Comparison of ENCODE assay signal across 9 mouse cellular contexts in genomic region chr1:120119389-120119788, GRCm38 (mm10). TPM values are rescaled to one million over a fixed set of nuclear protein-coding genes. Genes with fewer than 3 reads are reported as not detected.
DNase-seq lines count a peak whose midpoint lies in the region; ATAC-seq and TF ChIP-seq lines count a peak whose summit lies in the region.
"Had no signal": no experiment of that assay in that cellular context is flagged by ENCODE, and none has a peak within 500 bp of the region (broad histone marks: within the 10 kb centered on the region; RNA-seq: fewer than 3 reads in every experiment).

No protein-coding gene starts in this region.

- 81% methylated on average over 4 of the region's 4 CpGs for WGBS in embryonic facial prominence, embryonic 15.5 days
- WGBS in intestine, embryonic 14.5 days: 90% methylated on average over 4 of the region's 4 CpGs
- 79% methylated on average over 4 of the region's 4 CpGs for WGBS in neural tube, embryonic 13.5 days

- DNase-seq in left cerebral cortex, adult 2 months (ENCODE audit: extremely low spot score in 1 of 2, low spot score in 2 of 2): no peak
- no peak for DNase-seq in left cerebral cortex, postnatal 25 days (ENCODE audit: low spot score in 2 of 2)
- DNase-seq in intestine, embryonic 14.5 days (ENCODE audit: low spot score): no peak
- no peak for DNase-seq in frontal cortex, postnatal 25 days (ENCODE audit: low spot score in 2 of 2)
- DNase-seq in frontal cortex, postnatal 14 days (ENCODE audit: low spot score in 2 of 2): no peak
- no peak for DNase-seq in thymus, postnatal 25 days
- DNase-seq: kidney, postnatal 14 days had no signal

- peak overlapping the region; percentile 88 for H3K4me3 ChIP-seq in left cerebral cortex, adult 2 months
- peak overlapping the region; percentile 58 for H3K4me3 ChIP-seq in embryonic facial prominence, embryonic 15.5 days (replicated peaks)
- peak overlapping the region; percentile 50; the same call in 1 of the 2 replicates for H3K4me3 ChIP-seq in intestine, embryonic 14.5 days (ENCODE audit: low read depth, low read length)
- peak overlapping the region; percentile 70 for H3K4me3 ChIP-seq in neural tube, embryonic 13.5 days

- no peaks in the 10 kb centered on the region for H3K27me3 ChIP-seq in embryonic facial prominence, embryonic 15.5 days
- H3K27me3 ChIP-seq in intestine, embryonic 14.5 days (replicated peaks; ENCODE audit: control insufficient read depth, insufficient read depth, low read length): no peaks in the 10 kb centered on the region
- no peaks in the 10 kb centered on the region for H3K27me3 ChIP-seq in neural tube, embryonic 13.5 days

- TF ChIP-seq CTCF in left cerebral cortex, adult 2 months (IDR thresholded peaks at IDR 0.05): no peak

- peaks cover 32% of the 10 kb centered on the region for H3K4me1 ChIP-seq in embryonic facial prominence, embryonic 15.5 days
- peaks cover 4% of the 10 kb centered on the region; the same call in 1 of the 2 replicates for H3K4me1 ChIP-seq in intestine, embryonic 14.5 days (replicated peaks; ENCODE audit: control insufficient read depth, insufficient read depth, low read length)
- peaks cover 63% of the 10 kb centered on the region for H3K4me1 ChIP-seq in neural tube, embryonic 13.5 days (replicated peaks)

- peaks cover 21% of the 10 kb centered on the region for H3K36me3 ChIP-seq in embryonic facial prominence, embryonic 15.5 days
- peaks cover 32% of the 10 kb centered on the region for H3K36me3 ChIP-seq in intestine, embryonic 14.5 days (ENCODE audit: control insufficient read depth, insufficient read depth, low read length)
- peaks cover 15% of the 10 kb centered on the region for H3K36me3 ChIP-seq in neural tube, embryonic 13.5 days

- intact Hi-C loops in left cerebral cortex, adult 2 months (cut with DNase I): no loop called here
- intact Hi-C loops in left cerebral cortex, postnatal 25 days (cut with DNase I): no loop called here

- no peak overlapping the region for H3K9ac ChIP-seq in embryonic facial prominence, embryonic 15.5 days
- no peak overlapping the region for H3K9ac ChIP-seq in intestine, embryonic 14.5 days (ENCODE audit: low read length)
- H3K9ac ChIP-seq in neural tube, embryonic 13.5 days: peak overlapping the region; percentile 88

- H3K9me3 ChIP-seq in embryonic facial prominence, embryonic 15.5 days (replicated peaks): peaks cover 4% of the 10 kb centered on the region; the same call in 1 of the 2 replicates
- H3K9me3 ChIP-seq in intestine, embryonic 14.5 days (ENCODE audit: control insufficient read depth, low read length): no peaks in the 10 kb centered on the region; the same call in 1 of the 2 replicates
- 0 out of 2 replicates have a peak, but pooled peaks cover under 1% of the 10 kb centered on the region for H3K9me3 ChIP-seq in neural tube, embryonic 13.5 days

- peak overlapping the region; percentile 93 for H3K27ac ChIP-seq in left cerebral cortex, adult 2 months
- H3K27ac ChIP-seq in embryonic facial prominence, embryonic 15.5 days (replicated peaks): no peak overlapping the region; the same call in 1 of the 2 replicates
- H3K27ac ChIP-seq in intestine, embryonic 14.5 days (ENCODE audit: low read depth): no peak overlapping the region
- H3K27ac ChIP-seq in neural tube, embryonic 13.5 days (replicated peaks): peak overlapping the region; percentile 90

- peak overlapping the region; percentile 88 for H3K4me2 ChIP-seq in embryonic facial prominence, embryonic 15.5 days (replicated peaks)
- peak overlapping the region; percentile 80 for H3K4me2 ChIP-seq in intestine, embryonic 14.5 days (ENCODE audit: low read length)
- peak overlapping the region; percentile 85 for H3K4me2 ChIP-seq in neural tube, embryonic 13.5 days

- no peak for ATAC-seq in embryonic facial prominence, embryonic 15.5 days (ENCODE audit: insufficient number of reproducible peaks, low FRiP score, low TSS enrichment, low read depth)
- no peak for ATAC-seq in intestine, embryonic 14.5 days (replicated peaks; ENCODE audit: low FRiP score, low TSS enrichment, low read depth)
- no peak for ATAC-seq in neural tube, embryonic 13.5 days (ENCODE audit: low read depth)

RNA-seq across cellular contexts. Expression of gene Dbi, which starts 1.5 kb away (rescaled TPM):
- 100 to 1,000 TPM; 202 to 252 TPM for total RNA-seq in left cerebral cortex, adult 2 months (2021)
- 100 to 1,000 TPM; 247 to 272 TPM for total RNA-seq in left cerebral cortex, postnatal 25 days (2021)
- 797 and 816 TPM in 2 replicates for polyA plus RNA-seq in embryonic facial prominence, embryonic 15.5 days (2015; fragmentation: Nextera tagmentation; extraction: Ambion mirVana)
- polyA plus RNA-seq in intestine, embryonic 14.5 days (2014; fragmentation: Nextera tagmentation; extraction: Ambion mirVana): 752 and 816 TPM in 2 replicates
- polyA plus RNA-seq in neural tube, embryonic 13.5 days (2015; fragmentation: Nextera tagmentation; extraction: Ambion mirVana): 2,051 and 2,328 TPM in 2 replicates

RNA-seq across cellular contexts. Expression of gene 3110009E18Rik, which starts 1.6 kb away (rescaled TPM):
- 1 to 10 TPM; 6.3 to 6.8 TPM for total RNA-seq in left cerebral cortex, adult 2 months (2021)
- 1 to 10 TPM; 6.7 to 7.4 TPM for total RNA-seq in left cerebral cortex, postnatal 25 days (2021)
- polyA plus RNA-seq in embryonic facial prominence, embryonic 15.5 days (2015; fragmentation: Nextera tagmentation; extraction: Ambion mirVana): 17.9 and 19.1 TPM in 2 replicates
- 17.3 and 21.3 TPM in 2 replicates for polyA plus RNA-seq in intestine, embryonic 14.5 days (2014; fragmentation: Nextera tagmentation; extraction: Ambion mirVana)
- 17.6 and 20.9 TPM in 2 replicates for polyA plus RNA-seq in neural tube, embryonic 13.5 days (2015; fragmentation: Nextera tagmentation; extraction: Ambion mirVana)

RNA-seq across cellular contexts. Expression of gene Tmem37, which starts 45.5 kb away (rescaled TPM):
- total RNA-seq in left cerebral cortex, adult 2 months (2021): 1 to 10 TPM; 1.6 to 2.5 TPM
- 1 to 10 TPM; 1.2 to 1.3 TPM for total RNA-seq in left cerebral cortex, postnatal 25 days (2021)
- polyA plus RNA-seq in embryonic facial prominence, embryonic 15.5 days (2015; fragmentation: Nextera tagmentation; extraction: Ambion mirVana): 9.9 and 11.4 TPM in 2 replicates
- polyA plus RNA-seq in intestine, embryonic 14.5 days (2014; fragmentation: Nextera tagmentation; extraction: Ambion mirVana): 12.4 and 17.6 TPM in 2 replicates
- 7.7 and 9.8 TPM in 2 replicates for polyA plus RNA-seq in neural tube, embryonic 13.5 days (2015; fragmentation: Nextera tagmentation; extraction: Ambion mirVana)

Comparison
In these comparisons a context has a peak if more than half of its experiments do, and no peak if none do; other contexts are left out.
1. H3K27ac ChIP-seq: peak in left cerebral cortex, adult 2 months (single experiment) and neural tube, embryonic 13.5 days (single experiment); none in embryonic facial prominence, embryonic 15.5 days (single experiment) and intestine, embryonic 14.5 days (single experiment).
2. Peak in every context shown above with its lines, with median percentiles within 50 percentile points of each other: H3K4me3 ChIP-seq and H3K4me2 ChIP-seq.